Mouse (Mus musculus) left cerebral cortex, postnatal 10 days (tissue): ENCODE measurements around the gene Acad12. TPM values are rescaled to one million over a fixed set of nuclear protein-coding genes. Genes with fewer than 3 reads are reported as not detected.
A peak's percentile ranks its signal among the peaks of the same experiment; 100 is the strongest.
"Not testable (repeated sequence)": the region's sequence is repeated elsewhere in the genome, so short reads cannot be mapped to it uniquely, and the experiment has no call there.

Experiments
- DNase-seq, 2 experiments: peaks; one replicate each; pipeline ENCODE4 v3.0.0; 2021 to 2022; ENCODE audit warnings: low spot score in 2 of 2, mixed read lengths in 1 of 2; ENCODE audit errors: extremely low spot score in 1 of 2
- intact Hi-C: fragments of 180-260 bp; cut with DNase I; formaldehyde crosslinking; loops from one replicate; pipeline ENCODE4 v1.15.1; 2025
- total RNA-seq, 2 experiments: library from RNA; stranded (reverse); gene quantifications; 2 replicates each; pipeline ENCODE4 v1.2.3; 2021

Acad12 gene
- total RNA-seq, 2 experiments from 2014 or later, result 4.0 to 5.4 TPM

GRCm38 (mm10) chr5:121623241-121623640, 4.5 kb upstream of the Acad12 start:
- intact Hi-C loops, result no loop called here
- DNase-seq, result no peak

GRCm38 (mm10) chr5:121621102-121621501, 2.4 kb upstream of the Acad12 start:
- intact Hi-C loops, result no loop called here
- DNase-seq, result no peak

- DNase-seq, intact Hi-C loops: not testable (repeated sequence)
Measured at GRCm38 (mm10) chr5:121614921-121615320, 3.8 kb downstream of the Acad12 start.

GRCm38 (mm10) chr5:121612036-121612435, 6.7 kb downstream of the Acad12 start:
- intact Hi-C loops, result no loop called here
- no peak for DNase-seq

GRCm38 (mm10) chr5:121609556-121610135, 9.1 kb downstream of the Acad12 start:
- intact Hi-C loops, DNase-seq: not testable (repeated sequence)

GRCm38 (mm10) chr5:121606151-121606550, 12.6 kb downstream of the Acad12 start:
- peak in 1 of 2 experiments; percentile 82 for DNase-seq
- intact Hi-C loops, result no loop called here

GRCm38 (mm10) chr5:121603815-121604214, 14.9 kb downstream of the Acad12 start:
- DNase-seq, result not testable (repeated sequence)
- intact Hi-C loops, result loop anchor here (2.0 kb wide), 1 partner anchor 57 kb away; no protein-coding TSS in a partner anchor

GRCm38 (mm10) chr5:121601547-121602299, 17.0 kb downstream of the Acad12 start:
- peak; percentile 74 to 92 for DNase-seq
- intact Hi-C loops, result loop anchor here (2.0 kb wide), 1 partner anchor 55 kb away; no protein-coding TSS in a partner anchor

GRCm38 (mm10) chr5:121598871-121599610, 19.7 kb downstream of the Acad12 start:
- intact Hi-C loops, result no loop called here
- DNase-seq, result no peak

GRCm38 (mm10) chr5:121597991-121598537, 20.7 kb downstream of the Acad12 start:
- intact Hi-C loops, result no loop called here
- no peak for DNase-seq

GRCm38 (mm10) chr5:121597332-121597731, 21.4 kb downstream of the Acad12 start:
- intact Hi-C loops, result no loop called here
- no peak for DNase-seq

- intact Hi-C loops, result no loop called here
- no peak for DNase-seq
Measured at GRCm38 (mm10) chr5:121596226-121596625, 22.5 kb downstream of the Acad12 start.

GRCm38 (mm10) chr5:121595758-121596157, 23.0 kb downstream of the Acad12 start:
- intact Hi-C loops, result no loop called here
- no peak for DNase-seq

GRCm38 (mm10) chr5:121594714-121595313, 23.9 kb downstream of the Acad12 start:
- intact Hi-C loops, result no loop called here
- DNase-seq, result no peak

- intact Hi-C loops, result no loop called here
- peak; percentile 48 to 93 for DNase-seq
Measured at GRCm38 (mm10) chr5:121593451-121594401, 25.0 kb downstream of the Acad12 start, which contains the start of gene Aldh2. Gene Aldh2 (minus strand): TSS chr5:121593824.

- intact Hi-C loops, result no loop called here
- no peak for DNase-seq
Measured at GRCm38 (mm10) chr5:121592816-121593407, 25.8 kb downstream of the Acad12 start.

- intact Hi-C loops, result no loop called here
- DNase-seq, result no peak
Measured at GRCm38 (mm10) chr5:121592064-121592815, 26.5 kb downstream of the Acad12 start.
